Mouse (Mus musculus): ENCODE measurements around the gene Plekha5.

Plekha5 gene

GRCm38 (mm10) chr6:140423846-140424200 is at the start of gene Plekha5:
Gene Plekha5 (plus strand): TSS chr6:140424054.
- DNase-seq (ENCODE audit: extremely low spot score, low spot score), result no peak

DNA sequence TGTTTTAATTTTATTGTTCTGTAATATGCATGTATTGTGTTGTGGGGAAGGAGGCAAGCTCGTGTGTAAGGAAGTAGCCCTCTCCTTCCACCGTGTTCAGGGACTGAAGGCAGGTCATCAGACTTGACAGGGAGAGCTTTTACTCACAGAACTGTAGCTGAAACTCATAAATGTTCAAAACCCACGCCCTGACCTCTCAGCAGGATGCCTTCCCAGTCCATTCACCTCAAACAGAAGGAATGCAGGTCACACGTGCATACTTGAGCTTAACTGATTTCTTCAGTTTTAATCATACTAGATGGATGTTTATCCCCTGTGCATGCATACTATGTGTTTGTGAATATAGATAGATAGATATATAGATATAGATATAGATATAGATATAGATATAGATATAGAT is 48.2 kb upstream of the Plekha5 start:
- DNase-seq (ENCODE audit: extremely low spot score, low spot score), result no peak

DNA sequence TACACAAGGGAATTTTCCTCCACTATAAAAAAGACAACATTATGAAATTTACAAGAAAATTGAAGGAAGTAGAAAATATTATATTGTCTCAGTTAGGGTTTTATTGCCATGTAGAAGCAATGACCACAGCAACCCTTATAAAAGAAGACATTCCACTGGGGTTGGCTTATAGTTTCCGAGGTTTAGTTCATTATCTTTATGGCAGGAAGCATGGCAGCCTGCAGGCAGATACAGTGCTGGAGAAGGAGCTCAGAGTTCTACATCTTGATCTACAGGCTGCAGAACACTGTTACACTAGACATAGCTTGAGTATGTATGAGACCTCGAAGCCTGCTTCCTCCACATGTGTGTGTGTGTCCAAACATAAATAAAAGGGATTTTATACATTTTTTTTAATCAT is 43.3 kb upstream of the Plekha5 start:
- no peak for DNase-seq (ENCODE audit: extremely low spot score, low spot score)

GRCm38 (mm10) chr6:140381162-140381561 is 42.7 kb upstream of the Plekha5 start:
- DNase-seq (ENCODE audit: extremely low spot score, low spot score), result no peak

GRCm38 (mm10) chr6:140383580-140384400 is 40.1 kb upstream of the Plekha5 start:
- DNase-seq (ENCODE audit: extremely low spot score, low spot score), result no peak

DNA sequence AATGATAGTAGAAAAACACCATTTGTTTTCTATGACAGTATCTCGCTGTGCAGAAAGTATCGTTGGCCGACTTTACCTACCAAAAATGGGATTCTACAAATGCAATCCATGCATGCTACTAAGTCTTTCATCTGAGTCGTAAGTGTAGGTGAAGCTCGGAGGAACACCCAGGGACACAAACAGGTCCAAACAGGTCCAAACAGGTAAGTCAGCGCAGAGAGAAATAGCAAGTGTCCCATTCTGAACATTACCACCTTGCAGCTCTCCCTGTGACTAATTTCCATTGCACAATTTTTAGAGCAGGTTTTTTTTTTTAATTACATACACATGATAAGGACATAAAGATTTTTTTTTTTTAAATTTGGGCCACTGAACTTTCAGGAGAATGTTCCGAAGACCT is 27.2 kb upstream of the Plekha5 start:
- no peak for DNase-seq (ENCODE audit: extremely low spot score, low spot score)

DNA sequence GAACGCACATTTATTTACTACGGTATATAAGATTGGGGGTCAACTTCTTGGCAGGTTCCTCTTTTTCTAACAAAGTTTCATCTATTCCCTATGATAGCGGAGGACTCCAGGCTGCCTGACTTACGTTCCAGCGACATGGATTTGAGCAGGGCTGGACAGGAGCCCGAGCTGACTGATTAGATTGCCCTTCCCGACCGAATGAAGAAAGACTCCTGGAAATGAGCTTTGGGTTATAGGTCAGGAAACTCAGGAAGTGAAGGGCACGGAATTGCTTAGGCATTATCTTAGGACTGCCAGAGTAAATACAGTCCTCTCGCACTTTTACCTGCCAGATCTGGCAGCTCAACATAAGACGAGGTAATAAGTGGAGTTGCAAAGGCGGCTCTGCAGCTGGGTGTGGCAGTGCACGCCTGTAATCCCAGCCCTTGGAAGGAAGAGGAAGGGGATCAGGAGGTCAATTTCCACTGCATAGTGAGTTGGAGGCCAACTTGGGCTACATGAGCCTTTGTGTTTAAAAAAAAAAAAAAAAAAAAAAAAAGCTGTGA is 21.0 kb upstream of the Plekha5 start:
- no peak for DNase-seq (ENCODE audit: extremely low spot score, low spot score)

DNA sequence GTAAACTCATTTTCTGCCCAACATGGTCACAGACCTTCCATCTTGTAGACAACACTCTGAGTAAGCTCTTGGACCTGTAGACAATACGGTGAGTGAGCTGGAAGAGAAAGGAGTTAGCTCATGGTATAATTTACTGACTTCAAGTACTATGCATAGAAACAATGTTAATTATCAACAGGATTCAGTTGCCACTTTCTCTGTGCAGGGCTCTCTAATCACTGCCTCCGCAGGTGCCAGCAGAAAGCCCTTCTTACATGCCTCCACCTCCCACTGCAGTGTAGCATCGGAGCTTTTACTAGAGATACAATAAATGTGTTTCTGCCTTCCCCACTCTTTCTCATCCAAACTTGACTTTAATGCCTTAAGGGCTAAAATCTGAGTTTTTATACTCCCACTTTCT is 11.9 kb upstream of the Plekha5 start:
- DNase-seq (ENCODE audit: extremely low spot score, low spot score), result no peak

DNA sequence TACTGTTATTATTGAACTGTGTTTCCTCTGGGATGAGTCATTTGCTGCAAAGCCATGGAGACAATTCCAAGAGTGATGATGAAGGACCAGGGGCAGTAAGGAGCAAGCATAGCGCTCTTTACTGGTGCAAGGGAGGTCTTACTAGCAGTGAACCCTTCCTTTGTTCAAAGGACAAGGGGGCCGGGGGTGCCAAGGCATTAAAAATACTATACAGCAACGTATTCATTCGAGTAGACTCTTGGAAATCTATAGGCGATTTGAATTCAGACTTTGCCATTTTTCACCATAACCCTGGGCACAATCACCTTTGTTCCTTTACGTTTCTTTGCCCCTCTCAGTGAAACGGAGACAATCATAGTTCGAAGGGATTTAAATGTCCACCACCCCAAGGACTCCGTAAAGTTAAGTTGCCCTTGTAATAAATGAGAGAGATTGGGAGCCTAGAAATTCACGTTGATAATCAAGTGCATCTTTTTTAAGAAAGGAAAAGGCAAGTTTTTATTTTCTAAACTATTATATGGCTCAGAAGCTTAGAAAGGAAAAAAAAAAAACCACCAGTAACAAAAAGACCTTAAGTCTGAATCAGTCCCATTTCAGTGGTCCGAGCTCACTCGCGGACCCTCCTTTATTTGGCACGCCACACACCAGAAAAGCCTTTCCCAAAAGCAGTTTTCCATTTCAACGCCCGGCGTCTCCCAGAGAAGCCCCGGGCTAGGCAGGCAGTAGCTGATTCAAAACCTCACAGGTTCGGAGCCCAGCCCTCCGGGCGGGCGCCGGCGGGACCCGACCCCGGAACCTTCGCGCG is 611 bp upstream of the Plekha5 start:
- DNase-seq (ENCODE audit: extremely low spot score, low spot score), result peak; percentile 76

DNA sequence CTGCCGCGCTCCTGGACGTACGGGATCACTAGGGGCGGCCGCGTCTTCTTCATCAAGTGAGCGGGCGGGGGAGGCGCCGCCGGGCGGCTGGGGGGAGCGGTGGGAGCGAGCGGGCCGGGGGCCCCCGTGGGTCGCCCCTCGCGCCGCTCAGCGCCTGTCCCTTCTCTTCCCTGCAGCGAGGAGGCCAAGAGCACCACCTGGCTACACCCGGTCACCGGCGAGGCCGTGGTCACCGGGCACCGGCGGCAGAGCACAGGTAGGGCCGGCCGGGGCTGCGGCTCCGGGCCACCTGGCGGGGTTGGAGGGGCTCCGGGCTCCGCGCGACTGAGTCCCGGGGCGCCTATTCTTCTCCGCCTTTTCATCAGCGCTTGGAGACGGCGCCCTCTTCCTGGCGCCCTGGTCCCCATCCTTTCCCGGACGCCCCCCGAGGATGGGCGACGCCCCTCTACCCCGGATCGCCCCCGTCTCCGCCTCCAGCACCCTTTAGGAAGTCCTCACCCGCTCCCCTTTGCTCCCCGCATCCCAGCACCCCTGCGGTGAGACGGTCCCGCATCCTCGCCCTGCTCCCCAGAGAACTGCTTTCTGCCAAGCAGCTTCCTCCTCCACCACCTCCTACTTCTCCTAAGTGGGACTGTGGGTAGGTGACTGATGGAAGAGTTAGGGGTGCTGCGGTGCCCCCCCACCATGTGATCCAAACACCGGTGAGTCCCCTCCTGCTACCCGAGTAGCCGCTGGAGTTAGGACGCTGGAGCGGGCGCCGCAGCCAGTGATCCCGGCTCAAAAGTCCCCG is 542 bp downstream of the Plekha5 start:
- peak; percentile 80 for DNase-seq (ENCODE audit: extremely low spot score, low spot score)

DNA sequence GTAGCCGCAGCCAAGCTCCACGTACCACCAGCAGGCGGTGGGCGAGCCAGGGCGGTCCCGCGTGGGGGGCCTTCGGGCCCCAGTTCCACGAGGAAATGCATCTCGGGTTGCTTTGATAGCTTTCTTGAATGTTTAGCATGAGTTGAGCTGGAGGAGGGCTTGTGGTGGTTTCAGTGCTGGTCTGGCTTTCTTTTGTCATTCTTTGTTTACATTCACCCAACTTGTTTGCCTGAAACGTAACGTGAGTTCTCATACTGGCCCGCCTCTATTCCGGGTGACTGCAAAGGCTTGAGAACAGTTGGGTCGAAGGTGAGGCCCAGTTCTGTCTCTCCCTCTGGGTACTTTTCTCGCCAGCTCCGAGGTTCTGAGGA is 1.1 kb downstream of the Plekha5 start:
- no peak for DNase-seq (ENCODE audit: extremely low spot score, low spot score)

GRCm38 (mm10) chr6:140429236-140429635 is 5.4 kb downstream of the Plekha5 start:
- DNase-seq (ENCODE audit: extremely low spot score, low spot score), result no peak

DNA sequence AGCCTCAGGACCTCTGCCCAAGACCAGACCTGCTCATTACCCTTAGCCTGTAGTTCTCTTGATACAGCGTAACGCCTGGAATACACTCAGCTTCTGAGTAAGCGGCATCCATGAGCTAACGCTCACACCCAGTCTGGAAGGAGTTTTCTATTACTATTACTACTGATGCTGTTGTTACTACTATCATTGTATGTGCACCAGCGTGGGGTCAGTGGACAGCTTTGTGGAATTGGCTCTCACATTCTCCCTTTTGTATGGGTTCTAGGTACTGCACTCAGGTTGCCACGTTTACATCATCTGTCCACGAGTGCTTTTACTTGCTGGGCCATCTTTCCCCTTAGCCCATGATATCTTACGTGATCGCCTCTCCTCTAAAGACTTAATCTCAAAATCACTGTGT is 8.5 kb downstream of the Plekha5 start:
- no peak for DNase-seq (ENCODE audit: extremely low spot score, low spot score)

GRCm38 (mm10) chr6:140443374-140443773 is 19.5 kb downstream of the Plekha5 start:
- DNase-seq (ENCODE audit: extremely low spot score, low spot score), result peak; percentile 64

- no peak for DNase-seq (ENCODE audit: extremely low spot score, low spot score)
Observed at GRCm38 (mm10) chr6:140444147-140444546, 20.3 kb downstream of the Plekha5 start.

DNA sequence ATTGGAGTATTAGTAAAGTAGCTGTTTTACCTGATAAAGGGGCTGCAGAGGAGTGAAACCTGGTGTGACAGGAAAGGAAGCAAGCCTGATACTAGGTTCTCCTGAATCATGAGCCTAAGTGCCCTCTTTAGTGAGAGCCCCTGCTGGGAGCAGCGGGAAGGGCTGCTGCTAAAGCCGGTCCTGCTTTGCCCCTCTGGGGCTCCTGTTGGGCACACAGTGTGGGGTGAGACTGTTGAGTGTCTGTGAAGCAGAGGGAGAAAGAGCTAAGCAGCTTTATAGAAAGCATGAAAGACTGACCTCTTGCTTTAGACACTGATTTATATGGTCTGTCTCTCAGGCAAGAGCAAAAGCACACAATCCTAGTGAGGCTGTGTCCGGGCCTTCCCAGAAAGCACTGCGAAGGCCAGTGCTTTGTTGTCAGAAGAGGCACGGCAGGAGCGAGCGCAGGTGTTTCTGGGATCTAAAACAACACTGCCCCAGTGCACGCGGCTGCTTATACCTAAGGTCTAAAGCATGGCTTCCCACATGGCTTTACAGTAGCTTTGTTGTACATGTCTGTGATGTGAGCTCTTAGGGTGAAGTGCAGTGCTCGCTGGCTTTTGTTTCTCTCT is 21.1 kb downstream of the Plekha5 start:
- DNase-seq (ENCODE audit: extremely low spot score, low spot score), result no peak

GRCm38 (mm10) chr6:140448010-140448739 is 24.3 kb downstream of the Plekha5 start:
- DNase-seq (ENCODE audit: extremely low spot score, low spot score), result no peak

GRCm38 (mm10) chr6:140450693-140451092 is 26.8 kb downstream of the Plekha5 start:
- no peak for DNase-seq (ENCODE audit: extremely low spot score, low spot score)

DNA sequence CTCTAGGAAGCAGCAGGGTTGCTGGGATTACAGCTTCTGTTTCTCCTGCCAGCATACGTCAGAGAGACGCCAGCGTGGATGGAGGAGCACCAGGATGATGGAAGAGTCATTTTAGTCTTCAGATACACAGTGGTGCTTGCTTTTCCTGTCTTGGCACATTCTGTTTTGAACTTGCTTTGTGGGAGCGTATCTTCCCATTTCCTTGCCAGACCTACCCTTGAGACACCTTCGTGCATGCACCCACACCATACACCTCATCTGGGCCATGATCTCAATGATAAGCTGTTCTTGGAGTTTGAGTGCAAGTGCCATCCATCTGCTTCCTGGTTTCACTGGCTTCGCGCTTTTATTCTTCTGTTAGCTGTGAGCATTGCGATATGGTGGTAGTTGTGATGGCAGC is 28.9 kb downstream of the Plekha5 start:
- no peak for DNase-seq (ENCODE audit: extremely low spot score, low spot score)

- no peak for DNase-seq (ENCODE audit: extremely low spot score, low spot score)
Observed at GRCm38 (mm10) chr6:140453454-140453853, 29.6 kb downstream of the Plekha5 start.

DNA sequence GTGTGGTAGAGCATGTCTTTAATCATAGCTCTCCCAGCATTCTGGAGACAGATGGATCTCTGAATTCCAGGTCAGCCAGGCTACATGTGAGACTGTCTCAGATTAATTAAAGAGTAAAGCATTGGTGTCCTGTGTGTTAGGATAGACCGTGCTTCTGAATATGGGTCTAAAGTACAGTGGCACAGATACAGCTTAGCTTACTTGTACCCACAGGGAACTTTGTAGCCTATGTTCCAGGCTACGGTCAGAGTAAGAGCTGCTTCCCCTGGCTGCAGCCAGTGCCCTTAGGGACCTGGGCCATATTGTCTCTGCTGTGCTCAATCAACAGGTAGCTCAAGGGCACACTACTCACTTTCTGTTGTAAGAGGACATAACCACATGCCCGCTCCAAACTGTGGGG is 30.5 kb downstream of the Plekha5 start:
- DNase-seq (ENCODE audit: extremely low spot score, low spot score), result no peak
